Mouse (Mus musculus): ENCODE data around the gene Shoc2. TPM values are rescaled to one million over a fixed set of nuclear protein-coding genes. Genes with fewer than 3 reads are reported as not detected.
A peak's percentile ranks its signal among the peaks of the same experiment; 100 is the strongest.
"Not testable (repeated sequence)": the region's sequence is repeated elsewhere in the genome, so short reads cannot be mapped to it uniquely, and the experiment has no call there.

Gene Shoc2
- polyA plus RNA-seq, 1 experiment from 2014 or later, result 65.6 TPM

GRCm38 (mm10) chr19:53903507-53904321 lies 40.4 kb upstream of the Shoc2 start:
- peak; percentile 61 for ATAC-seq
- peak; percentile 82 for TF ChIP-seq CTCF (IDR thresholded peaks at IDR 0.05)
- no peaks in the 10 kb centered on the region for H3K27me3 ChIP-seq
- POLR2A ChIA-PET, result interaction anchor here (1.0 to 1.4 kb wide), 4 partner anchors 73 to 129 kb away, joined by 3 to 4 read pairs (median 3); no protein-coding TSS in a partner anchor
- CTCF ChIA-PET, result interaction anchor here (0.6 to 1.0 kb wide), 2 partner anchors 11 to 26 kb away, joined by 3 read pairs; no protein-coding TSS in a partner anchor
- in situ Hi-C loops (cut with MboI; ENCODE audit: low pct_unique_long_range_greater_than_20kb), result no loop called here
- no peak for DNase-seq (ENCODE audit: low read depth, low spot score)

- no peak for DNase-seq (ENCODE audit: low read depth, low spot score)
- ATAC-seq, result no peak
- in situ Hi-C loops (cut with MboI; ENCODE audit: low pct_unique_long_range_greater_than_20kb), result loop anchor here (5.0 kb wide), 1 partner anchor 143 kb away; no protein-coding TSS in a partner anchor
- no peak for TF ChIP-seq CTCF (IDR thresholded peaks at IDR 0.05)
- ChIA-PET POLR2A (interaction anchor here (1.4 kb wide), 1 partner anchor 130 kb away, joined by 4 read pairs; no protein-coding TSS in a partner anchor), CTCF (interaction anchor here (1.0 to 1.6 kb wide), 3 partner anchors 14 to 138 kb away, joined by 4 to 5 read pairs (median 4); no protein-coding TSS in a partner anchor)
- H3K27me3 ChIP-seq, result no peaks in the 10 kb centered on the region
These were observed 39.1 kb upstream of the Shoc2 start for GRCm38 (mm10) chr19:53904833-53905480.

- H3K27me3 ChIP-seq, result no peaks in the 10 kb centered on the region
- ChIA-PET CTCF (interaction anchor here (0.9 to 1.0 kb wide), 3 partner anchors 17 to 139 kb away, joined by 3 to 4 read pairs (median 3); no protein-coding TSS in a partner anchor), POLR2A (no interaction called here)
- ATAC-seq (no peak), DNase-seq (ENCODE audit: low read depth, low spot score) (no peak)
- in situ Hi-C loops (cut with MboI; ENCODE audit: low pct_unique_long_range_greater_than_20kb), result loop anchor here (5.0 kb wide), 1 partner anchor 144 kb away; no protein-coding TSS in a partner anchor
- TF ChIP-seq CTCF (IDR thresholded peaks at IDR 0.05), result peak; percentile 26
These were observed 37.9 kb upstream of the Shoc2 start for GRCm38 (mm10) chr19:53906033-53906702.

GRCm38 (mm10) chr19:53906703-53907070 lies 37.4 kb upstream of the Shoc2 start:
- ChIA-PET POLR2A (interaction anchor here (0.6 to 0.9 kb wide), 4 partner anchors 13 to 723 kb away, joined by 3 to 7 read pairs (median 4); no protein-coding TSS in a partner anchor), CTCF (interaction anchor here (0.9 kb wide), 1 partner anchor 16 kb away, joined by 3 read pairs; no protein-coding TSS in a partner anchor)
- not testable (repeated sequence) for ATAC-seq; H3K27me3 ChIP-seq; DNase-seq (ENCODE audit: low read depth, low spot score)
- in situ Hi-C loops (cut with MboI; ENCODE audit: low pct_unique_long_range_greater_than_20kb), result loop anchor here (5.0 kb wide), 1 partner anchor 144 kb away; no protein-coding TSS in a partner anchor

- ChIA-PET CTCF (interaction anchor here (0.8 to 1.6 kb wide), 5 partner anchors 10 to 1291 kb away, joined by 3 to 4 read pairs (median 3); no protein-coding TSS in a partner anchor), POLR2A (interaction anchor here (1.2 kb wide), 1 partner anchor 95 kb away, joined by 3 read pairs; no protein-coding TSS in a partner anchor)
- H3K27me3 ChIP-seq, result no peaks in the 10 kb centered on the region
- in situ Hi-C loops (cut with MboI; ENCODE audit: low pct_unique_long_range_greater_than_20kb), result no loop called here
- no peak for TF ChIP-seq CTCF (IDR thresholded peaks at IDR 0.05)
- no peak for DNase-seq (ENCODE audit: low read depth, low spot score)
- no peak for ATAC-seq
These were observed 29.2 kb upstream of the Shoc2 start for GRCm38 (mm10) chr19:53914950-53915349.

GRCm38 (mm10) chr19:53919541-53919940 lies 24.6 kb upstream of the Shoc2 start:
- in situ Hi-C loops (cut with MboI; ENCODE audit: low pct_unique_long_range_greater_than_20kb), result no loop called here
- CTCF ChIA-PET, result interaction anchor here (1.1 to 1.8 kb wide), 5 partner anchors 10 to 156 kb away, joined by 3 to 4 read pairs (median 4); no protein-coding TSS in a partner anchor
- POLR2A ChIA-PET, result interaction anchor here (0.7 kb wide), 1 partner anchor 12 kb away, joined by 3 read pairs; no protein-coding TSS in a partner anchor
- ATAC-seq, result no peak
- DNase-seq (ENCODE audit: low read depth, low spot score), result no peak
- no peaks in the 10 kb centered on the region for H3K27me3 ChIP-seq
- no peak for TF ChIP-seq CTCF (IDR thresholded peaks at IDR 0.05)

GRCm38 (mm10) chr19:53921996-53922395 lies 22.1 kb upstream of the Shoc2 start:
- POLR2A ChIA-PET, result interaction anchor here (0.6 to 0.7 kb wide), 2 partner anchors 136 to 215 kb away, joined by 4 read pairs; no protein-coding TSS in a partner anchor
- ATAC-seq; DNase-seq (ENCODE audit: low read depth, low spot score); in situ Hi-C loops (cut with MboI; ENCODE audit: low pct_unique_long_range_greater_than_20kb); H3K27me3 ChIP-seq: not testable (repeated sequence)
- CTCF ChIA-PET, result interaction anchor here (5.6 kb wide), 1 partner anchor 154 kb away, joined by 43 read pairs; no protein-coding TSS in a partner anchor

- no peak for ATAC-seq
- POLR2A ChIA-PET, result no interaction called here
- in situ Hi-C loops (cut with MboI; ENCODE audit: low pct_unique_long_range_greater_than_20kb), result loop anchor here (25.0 kb wide), 1 partner anchor 538 kb away; the partner anchor contains the start of gene Smndc1
- TF ChIP-seq CTCF (IDR thresholded peaks at IDR 0.05), result peak; percentile 62
- no peaks in the 10 kb centered on the region for H3K27me3 ChIP-seq
- CTCF ChIA-PET, result interaction anchor here (1.0 to 5.6 kb wide), 9 partner anchors 10 to 277 kb away, joined by 3 to 43 read pairs (median 4); no protein-coding TSS in a partner anchor
- no peak for DNase-seq (ENCODE audit: low read depth, low spot score)
These were observed 18.8 kb upstream of the Shoc2 start for GRCm38 (mm10) chr19:53925338-53925751.

GRCm38 (mm10) chr19:53926705-53927104 lies 17.4 kb upstream of the Shoc2 start:
- ChIA-PET POLR2A (no interaction called here), CTCF (interaction anchor here (1.4 to 5.6 kb wide), 4 partner anchors 10 to 278 kb away, joined by 4 to 43 read pairs (median 15); no protein-coding TSS in a partner anchor)
- no peak for TF ChIP-seq CTCF (IDR thresholded peaks at IDR 0.05)
- in situ Hi-C loops (cut with MboI; ENCODE audit: low pct_unique_long_range_greater_than_20kb), result loop anchor here (25.0 kb wide), 1 partner anchor 539 kb away; the partner anchor contains the start of gene Smndc1
- no peaks in the 10 kb centered on the region for H3K27me3 ChIP-seq
- DNase-seq (ENCODE audit: low read depth, low spot score) (no peak), ATAC-seq (no peak)

Data from Patski (cell line).